Mouse (Mus musculus): ENCODE results near the gene a.
"Not testable (repeated sequence)": the region's sequence is repeated elsewhere in the genome, so short reads cannot be mapped to it uniquely, and the experiment has no call there.

a gene

DNA sequence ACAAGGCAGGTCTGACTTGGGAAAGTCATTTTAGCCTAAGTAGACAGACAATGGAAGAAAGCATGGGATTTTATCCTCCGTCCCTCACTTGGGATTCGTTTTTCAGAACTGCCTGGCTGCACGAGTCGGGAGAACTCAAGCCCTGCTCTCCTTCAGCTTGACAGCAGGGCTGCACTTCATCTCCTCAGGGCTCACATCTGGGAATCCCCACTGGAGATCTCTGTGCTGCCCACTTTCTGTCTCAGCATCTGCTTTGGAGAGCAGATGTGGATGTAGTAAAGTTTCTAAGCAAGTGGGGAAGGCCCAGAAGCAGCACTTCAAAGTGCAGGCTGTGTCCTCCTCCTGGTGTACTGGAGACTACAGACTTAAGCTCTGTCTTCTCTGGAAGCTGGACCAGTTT, 130.9 kb downstream of the a start:
- not testable (repeated sequence) for DNase-seq (ENCODE audit: low spot score in 2 of 2)

DNA sequence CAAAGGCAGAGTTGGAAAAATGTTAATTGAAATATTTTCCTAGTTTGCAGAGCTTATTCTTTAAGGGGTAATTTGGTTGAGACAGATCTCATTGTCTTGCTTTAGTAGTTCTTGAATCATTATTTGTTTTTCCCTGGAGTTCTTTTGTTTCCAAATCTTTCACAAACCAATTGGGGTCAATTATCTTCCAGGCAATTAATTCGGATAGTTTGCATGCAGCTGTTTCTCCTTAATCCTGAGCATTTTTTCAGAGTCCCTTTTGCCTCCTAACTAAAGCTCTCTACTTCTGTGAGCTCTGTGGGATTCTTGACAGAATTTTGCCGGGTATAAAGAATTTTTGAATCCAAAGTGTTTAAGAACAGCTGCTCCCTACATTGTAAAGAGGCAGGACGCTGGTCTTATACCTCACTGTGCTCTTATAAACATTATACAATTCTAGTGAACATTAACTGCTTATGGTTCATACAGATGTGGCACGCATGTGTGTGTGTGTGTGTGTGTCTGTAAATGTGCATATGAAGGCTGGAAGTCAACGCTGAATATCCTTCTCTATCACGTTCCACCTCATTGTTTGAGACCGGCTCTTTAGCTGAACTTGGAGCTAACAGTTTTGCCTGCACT, 134.3 kb downstream of the a start:
- DNase-seq (ENCODE audit: low spot score in 2 of 2): no peak

DNA sequence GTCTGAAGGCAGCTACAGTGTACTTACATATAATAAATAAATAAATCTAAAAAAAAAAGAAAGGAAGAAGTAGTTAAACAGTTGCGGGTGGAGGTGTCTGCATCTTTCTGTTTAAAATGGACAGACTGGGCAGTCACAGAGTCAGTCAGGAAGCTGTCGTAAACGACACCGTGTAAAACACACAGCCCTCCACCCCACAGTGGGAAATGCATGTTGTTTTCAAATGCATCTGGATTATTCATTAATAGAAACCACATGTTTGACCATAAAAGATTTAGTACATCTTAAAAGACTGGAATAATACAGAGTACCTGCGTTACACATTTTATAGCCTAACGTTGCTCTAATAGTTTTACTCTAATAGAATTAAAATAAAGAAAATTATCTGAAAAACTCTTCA, 135.6 kb downstream of the a start:
- DNase-seq (ENCODE audit: low spot score in 2 of 2): no peak

DNA sequence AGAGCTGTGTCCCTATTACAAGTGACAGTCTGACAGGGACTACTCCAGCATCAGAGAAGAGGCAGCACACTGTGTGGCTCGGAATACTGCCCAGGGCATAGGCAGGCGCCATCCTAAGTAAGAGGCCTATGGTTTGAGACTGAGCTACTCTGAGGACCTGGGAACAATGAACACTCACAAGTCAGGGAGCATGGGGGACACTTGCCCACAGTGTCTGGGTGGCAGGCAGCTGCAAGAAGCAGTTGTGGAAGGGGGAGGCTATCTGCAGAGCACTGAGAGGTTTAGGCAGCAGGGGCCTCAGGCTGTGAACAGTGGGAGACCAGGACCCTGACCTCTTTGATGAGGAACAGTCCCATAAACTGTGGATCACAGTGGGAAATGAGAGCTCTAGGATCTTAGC, 137.1 kb downstream of the a start:
- DNase-seq (ENCODE audit: low spot score in 2 of 2): no peak

DNA sequence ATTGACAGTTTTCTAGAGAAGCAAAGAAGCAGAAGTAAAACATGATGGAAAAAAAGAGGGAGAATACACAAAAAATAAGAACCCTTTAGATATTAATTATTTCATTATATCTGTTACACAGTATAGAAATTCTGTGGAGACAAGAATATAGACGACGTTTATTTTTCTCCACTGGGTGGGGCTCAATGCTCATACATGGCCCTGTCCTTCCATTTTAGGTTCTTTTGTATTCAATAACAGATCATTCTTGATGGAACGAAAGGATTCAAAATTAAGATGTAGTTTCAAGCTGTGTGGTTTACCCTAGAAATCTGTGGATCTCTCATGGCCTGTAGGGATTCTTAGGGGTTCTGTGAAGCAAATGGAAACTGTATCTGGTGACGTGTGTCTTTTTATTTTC, 142.7 kb downstream of the a start:
- no peak for DNase-seq (ENCODE audit: low spot score in 2 of 2)

DNA sequence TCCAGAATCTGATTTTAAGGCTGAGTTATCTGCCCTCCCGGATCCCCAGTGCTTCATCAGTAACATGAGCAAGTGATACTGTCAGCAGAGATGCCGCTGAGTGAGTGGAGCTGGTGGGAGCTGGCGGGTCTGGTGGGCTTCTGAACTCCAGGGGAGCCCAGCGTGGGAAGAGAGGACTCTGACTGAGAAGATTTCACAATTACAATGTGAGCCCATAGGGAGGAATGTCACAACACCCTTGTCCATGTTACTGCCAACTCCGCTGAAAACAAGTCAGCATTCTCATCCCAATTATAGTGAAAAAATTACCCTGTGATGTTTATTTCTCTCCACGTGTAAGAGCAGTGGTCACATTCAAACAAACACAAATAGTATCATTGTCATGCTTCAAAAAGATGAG, 144.9 kb downstream of the a start:
- no peak for DNase-seq (ENCODE audit: low spot score in 2 of 2)

- DNase-seq (ENCODE audit: low spot score in 2 of 2): no peak
Measured at GRCm38 (mm10) chr2:154936536-154937155, 145.4 kb downstream of the a start.

- DNase-seq (ENCODE audit: low spot score in 2 of 2): no peak
Measured at GRCm38 (mm10) chr2:154937547-154938390, 146.6 kb downstream of the a start.

DNA sequence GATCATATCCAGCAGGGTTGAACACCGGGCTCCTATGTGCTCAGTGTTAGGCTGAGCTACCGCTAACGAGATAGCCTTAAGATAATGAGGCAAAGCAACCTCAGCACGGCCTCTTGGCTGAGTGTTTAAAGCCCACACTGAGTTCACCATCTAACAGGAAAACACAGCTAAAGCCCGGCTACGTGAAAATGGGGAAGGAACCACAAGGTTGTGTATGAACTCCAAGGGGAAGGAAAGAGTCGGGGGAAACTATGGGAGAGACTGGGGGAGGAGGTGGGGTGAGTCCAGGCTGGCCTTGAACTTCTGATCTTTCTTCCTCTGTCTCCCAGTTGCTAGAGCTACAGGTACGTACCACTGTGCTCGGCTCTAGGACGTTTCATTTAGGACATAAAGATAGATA, 150.8 kb downstream of the a start:
- no peak for DNase-seq (ENCODE audit: low spot score in 2 of 2)

DNA sequence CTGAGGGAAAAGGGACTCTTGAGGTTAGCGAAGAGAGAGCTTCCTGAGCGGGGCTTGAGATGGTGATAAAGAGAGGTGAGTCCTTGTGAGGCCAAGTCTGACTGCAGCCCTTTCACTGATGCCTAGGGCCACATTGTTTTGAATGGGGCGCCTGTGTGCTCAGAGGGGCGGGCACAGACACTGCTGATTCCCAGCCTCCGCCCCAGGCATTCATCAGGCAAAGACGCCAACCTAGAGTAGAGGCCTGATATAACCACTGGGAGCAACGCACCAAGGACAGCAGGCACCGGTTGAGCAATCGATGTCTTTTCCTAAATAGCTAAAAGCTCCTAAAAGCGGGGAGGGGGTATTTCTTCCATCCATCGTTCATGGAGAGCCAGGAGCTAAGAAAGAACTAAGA, 151.3 kb downstream of the a start:
- DNase-seq (ENCODE audit: low spot score in 2 of 2): no peak

DNA sequence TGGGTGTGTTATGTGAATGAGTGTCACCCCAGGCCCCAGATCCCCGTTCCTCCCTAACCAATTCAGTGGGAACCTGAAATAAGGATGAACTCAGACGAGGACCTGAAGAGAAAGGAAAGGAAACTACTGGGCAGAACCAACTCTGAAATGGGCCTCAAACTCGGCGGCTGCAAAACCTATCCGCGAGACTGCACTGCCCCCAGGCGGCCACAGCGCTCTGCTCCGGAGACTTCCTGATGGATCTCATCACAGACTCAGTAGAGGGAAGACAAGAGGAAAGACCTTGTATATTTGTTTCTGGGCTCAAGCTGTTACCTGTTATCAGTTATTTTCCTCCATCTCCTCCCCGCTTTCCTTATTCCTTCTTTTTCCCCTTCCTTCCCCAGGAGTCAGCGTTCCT, 151.9 kb downstream of the a start:
- peak; percentile 64 to 87 for DNase-seq (ENCODE audit: low spot score in 2 of 2)

DNA sequence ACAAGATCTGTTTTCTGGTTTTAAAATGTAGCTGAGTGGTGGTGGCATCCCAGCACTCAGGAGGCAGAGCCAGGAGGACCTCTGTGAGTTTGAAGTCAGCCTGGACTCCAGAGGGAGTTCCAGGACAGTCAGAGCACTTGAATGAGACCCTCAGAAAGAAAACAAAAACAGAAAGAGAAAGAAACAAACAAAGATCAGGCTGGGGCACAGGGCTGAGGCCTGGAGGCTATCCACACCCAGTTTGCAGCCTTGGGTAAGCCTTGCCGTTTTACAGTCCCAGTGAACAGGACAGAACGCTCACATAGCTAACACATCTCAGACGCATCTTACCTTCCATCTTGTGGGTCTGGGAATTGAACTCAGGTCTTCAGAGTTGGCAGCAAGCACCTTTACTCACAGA, 155.7 kb downstream of the a start:
- DNase-seq (ENCODE audit: low spot score in 2 of 2): no peak

GRCm38 (mm10) chr2:154949352-154949751, 158.2 kb downstream of the a start:
- DNase-seq (ENCODE audit: low spot score in 2 of 2): no peak

DNA sequence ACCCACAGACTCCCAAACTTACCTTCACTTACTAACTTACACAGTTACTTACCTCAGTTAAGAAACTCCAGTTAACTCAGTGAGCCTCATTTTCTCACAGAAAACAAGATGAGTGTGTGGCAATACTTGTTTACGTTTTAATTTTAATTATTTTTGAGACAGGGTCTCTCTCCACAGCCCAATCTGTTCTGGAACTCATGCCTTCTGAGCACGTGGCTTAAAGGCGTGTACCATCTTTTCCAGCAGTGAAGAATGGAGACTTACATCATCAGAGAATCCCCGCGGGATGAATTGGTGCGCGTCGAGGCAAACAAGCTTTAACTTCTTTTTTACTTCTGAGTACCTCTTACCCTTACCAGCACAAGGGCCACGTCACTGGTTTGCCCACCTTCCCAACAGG, 158.7 kb downstream of the a start:
- no peak for DNase-seq (ENCODE audit: low spot score in 2 of 2)

- no peak for DNase-seq (ENCODE audit: low spot score in 2 of 2)
Measured at GRCm38 (mm10) chr2:154950601-154951000, 159.4 kb downstream of the a start.

DNA sequence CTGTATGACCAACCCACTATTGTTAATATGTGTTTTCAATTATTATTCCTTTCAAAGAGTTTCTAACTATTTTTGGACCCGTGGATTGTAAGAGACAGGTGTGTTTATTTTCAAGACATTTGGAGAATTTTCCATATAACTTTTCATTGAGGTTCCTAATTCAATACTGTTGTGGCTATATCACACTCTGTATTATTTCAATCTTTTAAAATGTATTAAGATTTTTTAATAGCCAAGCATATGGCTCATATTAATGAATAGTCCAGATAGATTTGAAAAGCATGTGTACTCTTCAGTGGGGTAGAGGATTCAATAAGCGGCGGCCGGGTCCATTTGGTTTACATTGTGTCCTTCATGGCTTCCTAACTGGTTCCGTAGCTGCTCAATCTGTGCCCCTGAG, 168.3 kb downstream of the a start:
- DNase-seq (ENCODE audit: low spot score in 2 of 2): no peak

DNA sequence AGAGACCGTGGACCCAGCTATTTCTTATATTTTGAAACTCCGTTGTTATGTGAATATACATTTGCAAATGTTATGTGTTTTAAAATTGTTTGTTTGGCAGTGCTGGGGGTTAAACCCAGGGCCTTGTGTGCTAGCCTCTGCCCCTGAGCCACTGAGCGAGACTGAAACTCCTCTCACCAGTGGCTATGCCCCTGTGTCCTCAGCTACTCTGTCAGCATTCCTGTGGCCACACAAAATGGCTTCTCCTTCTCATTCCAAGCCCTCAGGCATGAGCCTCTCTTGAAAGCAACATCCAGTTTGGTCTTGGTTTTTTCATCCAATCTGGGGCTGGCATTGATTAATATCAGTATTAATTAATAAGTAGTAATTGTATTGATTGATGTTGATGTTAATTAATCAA, 168.7 kb downstream of the a start:
- DNase-seq (ENCODE audit: low spot score in 2 of 2): no peak

DNA sequence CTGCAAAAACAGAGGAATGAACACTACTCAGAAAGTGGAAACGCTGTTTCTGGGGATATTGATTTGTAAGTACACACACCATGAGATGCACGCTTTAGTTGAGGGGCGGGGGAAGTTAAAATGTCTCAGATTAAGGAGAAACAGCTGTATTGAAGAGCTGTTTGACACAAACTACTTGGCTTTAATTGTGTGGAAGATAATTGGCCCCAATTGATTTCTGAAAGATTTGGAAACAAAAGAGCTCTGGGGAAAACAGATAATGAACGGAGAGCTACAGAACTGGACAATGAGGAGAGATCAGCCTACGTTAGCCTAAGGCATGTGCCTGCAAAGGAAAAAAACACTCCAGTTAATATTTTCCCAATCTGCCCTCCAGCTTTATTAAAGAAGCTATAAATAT, 172.0 kb downstream of the a start:
- DNase-seq (ENCODE audit: low spot score in 2 of 2): no peak

GRCm38 (mm10) chr2:154969740-154970397, 178.7 kb downstream of the a start:
- not testable (repeated sequence) for DNase-seq (ENCODE audit: low spot score in 2 of 2)

GRCm38 (mm10) chr2:154971919-154972692, 180.9 kb downstream of the a start:
- no peak for DNase-seq (ENCODE audit: low spot score in 2 of 2)

DNA sequence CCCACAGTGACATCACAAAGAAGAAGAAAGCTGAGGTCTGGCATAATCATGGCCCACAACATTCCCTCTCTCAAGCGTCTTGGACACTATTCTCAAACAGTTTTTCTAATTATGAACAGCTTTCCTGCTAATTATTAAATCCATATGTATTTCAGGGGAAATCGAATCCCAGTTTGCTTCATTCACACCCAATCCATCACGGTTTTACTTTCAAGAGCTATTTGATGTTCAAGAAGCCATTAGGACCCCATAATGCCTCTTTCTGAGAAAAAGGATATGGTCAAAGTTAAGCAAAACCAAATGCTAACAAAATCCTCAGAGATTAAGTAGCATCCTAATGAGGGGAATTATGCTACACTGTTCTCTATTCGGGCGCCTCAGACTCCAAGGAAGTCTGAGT, 181.8 kb downstream of the a start:
- DNase-seq (ENCODE audit: low spot score in 2 of 2): no peak

DNA sequence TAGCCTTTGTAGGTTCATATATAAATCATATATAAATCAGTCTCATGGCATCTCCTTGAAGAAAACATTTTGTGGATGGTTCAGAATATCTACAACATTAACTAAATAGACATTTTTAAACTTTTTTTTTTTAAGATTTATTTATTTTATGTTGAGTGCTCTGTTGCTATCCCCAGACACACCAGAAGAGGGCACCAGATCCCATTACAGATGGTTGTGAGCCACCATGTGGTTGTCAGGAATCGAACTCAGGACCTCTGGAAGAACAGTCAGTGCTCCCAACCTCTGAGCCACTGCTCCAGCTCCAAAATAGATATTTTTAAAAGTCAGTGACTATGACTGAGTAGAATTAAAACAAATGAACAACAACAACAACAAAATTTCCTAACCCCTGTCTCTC, 195.4 kb downstream of the a start:
- DNase-seq (ENCODE audit: low spot score in 2 of 2): no peak

Measured in spleen, postnatal 4 days (tissue).